27 mouse cellular contexts compared by ENCODE assay signal in the genomic region with DNA sequence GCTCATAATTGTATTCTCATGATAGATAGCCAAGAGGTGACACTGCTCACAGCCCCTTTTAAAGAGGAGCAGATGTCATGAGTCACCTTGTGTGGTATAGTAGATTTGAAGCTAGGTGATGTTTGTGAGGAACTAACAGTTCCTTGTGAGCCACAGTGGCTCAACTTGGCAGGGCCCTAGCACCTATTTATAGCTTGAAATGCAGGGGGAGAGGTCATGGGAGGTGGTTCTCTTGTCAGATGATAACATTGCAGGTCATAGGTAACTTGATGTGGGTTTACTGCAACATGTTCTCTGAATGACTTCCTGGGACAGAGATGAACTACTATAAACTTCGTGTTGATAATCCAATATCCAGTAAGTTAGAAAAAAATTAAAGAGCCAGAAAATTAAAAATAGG. TPM values are rescaled to one million over a fixed set of nuclear protein-coding genes. Genes with fewer than 3 reads are reported as not detected.
DNase-seq lines count a peak whose midpoint lies in the region; ATAC-seq and TF ChIP-seq lines count a peak whose summit lies in the region.
"Had no signal": no experiment of that assay in that cellular context is flagged by ENCODE, and none has a peak within 500 bp of the region (broad histone marks: within the 10 kb centered on the region; RNA-seq: fewer than 3 reads in every experiment).

No protein-coding gene starts in this region.

- no peak for TF ChIP-seq CTCF in kidney, adult 2 months (conservative IDR thresholded peaks at IDR 0.05; ENCODE audit: insufficient read depth, insufficient read length, low read depth, low read length)

- intact Hi-C loops in heart, postnatal 10 days (cut with DNase I): loop anchor here (10.0 kb wide), 1 partner anchor 201 kb away; no protein-coding TSS in a partner anchor
- intact Hi-C loops in left cerebral cortex, postnatal 25 days (cut with DNase I): no loop called here

- DNase-seq in heart, adult 18-20 months: peak; percentile 68 to 82
- DNase-seq in adipocyte (ENCODE audit: low spot score): peak; percentile 23
- DNase-seq in heart, postnatal 10 days: peak; percentile 66 to 70
- DNase-seq in kidney, adult 2 months: no peak
- no peak for DNase-seq in cerebellum, adult 11-12 months
- DNase-seq in left cerebral cortex, postnatal 25 days (ENCODE audit: low spot score in 2 of 2): no peak
- DNase-seq: cerebellum, adult 18-20 months; cerebellum, postnatal 14 days; kidney, adult 9 months; kidney, postnatal 14 days; lung, postnatal 4 days; thymus, postnatal 25 days had no signal

- H3K4me2 ChIP-seq in heart, embryonic 12.5 days: no peak overlapping the region
- H3K4me2 ChIP-seq: embryonic facial prominence, embryonic 13.5 days; forebrain, embryonic 12.5 days; hindbrain, embryonic 15.5 days; intestine, embryonic 15.5 days; limb, embryonic 12.5 days; lung, embryonic 15.5 days; neural tube, embryonic 13.5 days had no signal

- H3K27me3 ChIP-seq in heart, embryonic 12.5 days (replicated peaks): no peaks in the 10 kb centered on the region
- H3K27me3 ChIP-seq in kidney, adult 2 months (replicated peaks; ENCODE audit: control insufficient read depth, insufficient read depth, low read length): no peaks in the 10 kb centered on the region
- H3K27me3 ChIP-seq: embryonic facial prominence, embryonic 13.5 days; forebrain, embryonic 12.5 days; hindbrain, embryonic 15.5 days; intestine, embryonic 15.5 days; limb, embryonic 12.5 days; lung, embryonic 15.5 days; neural tube, embryonic 13.5 days had no signal

- no peak for TF ChIP-seq POLR2A in kidney, adult 2 months (IDR thresholded peaks at IDR 0.05; ENCODE audit: low read depth, low read length)

- no peak overlapping the region for H3K27ac ChIP-seq in heart, embryonic 12.5 days (ENCODE audit: poor library complexity, severe bottlenecking)
- H3K27ac ChIP-seq in brown adipose tissue, adult 24 weeks (replicated peaks; ENCODE audit: low read depth, low read length): 0 out of 2 replicates have a peak overlapping the region, but pooled peaks have one; percentile 78
- H3K27ac ChIP-seq in kidney, adult 2 months (ENCODE audit: insufficient read depth, low read depth, low read length): no peak overlapping the region
- H3K27ac ChIP-seq: embryonic facial prominence, embryonic 13.5 days; forebrain, embryonic 12.5 days; hindbrain, embryonic 15.5 days; intestine, embryonic 15.5 days; layer of hippocampus, adult 2 months; limb, embryonic 12.5 days; liver, embryonic 14.5 days; lung, embryonic 15.5 days; neural tube, embryonic 13.5 days had no signal

- ATAC-seq in heart, embryonic 12.5 days (ENCODE audit: insufficient number of reproducible peaks, low FRiP score): no peak
- ATAC-seq: intestine, embryonic 15.5 days; midbrain, embryonic 16.5 days had no signal

- 72% methylated on average over 1 of the region's 1 CpGs for WGBS in heart, embryonic 12.5 days
- 95% methylated on average over 1 of the region's 1 CpGs for WGBS in kidney, adult 2 months

- H3K36me3 ChIP-seq in heart, embryonic 12.5 days: no peaks in the 10 kb centered on the region
- no peaks in the 10 kb centered on the region for H3K36me3 ChIP-seq in kidney, adult 2 months (ENCODE audit: control insufficient read depth, insufficient read depth, low read length)
- H3K36me3 ChIP-seq: embryonic facial prominence, embryonic 13.5 days; forebrain, embryonic 12.5 days; hindbrain, embryonic 15.5 days; intestine, embryonic 15.5 days; limb, embryonic 12.5 days; lung, embryonic 15.5 days; neural tube, embryonic 13.5 days had no signal

- H3K9me3 ChIP-seq in heart, embryonic 12.5 days (replicated peaks): no peaks in the 10 kb centered on the region
- H3K9me3 ChIP-seq: embryonic facial prominence, embryonic 13.5 days; forebrain, embryonic 12.5 days; hindbrain, embryonic 15.5 days; intestine, embryonic 15.5 days; limb, embryonic 12.5 days; lung, embryonic 15.5 days; neural tube, embryonic 13.5 days had no signal

- H3K4me3 ChIP-seq in heart, embryonic 12.5 days: no peak overlapping the region
- H3K4me3 ChIP-seq in brown adipose tissue, adult 24 weeks (ENCODE audit: insufficient read depth, low read depth, low read length): no peak overlapping the region
- no peak overlapping the region for H3K4me3 ChIP-seq in kidney, adult 2 months (ENCODE audit: insufficient read depth, low read depth, low read length)
- H3K4me3 ChIP-seq: embryonic facial prominence, embryonic 13.5 days; erythroblast, embryonic 14.5 days; forebrain, embryonic 12.5 days; hindbrain, embryonic 15.5 days; intestine, embryonic 15.5 days; layer of hippocampus, adult 2 months; limb, embryonic 12.5 days; lung, embryonic 15.5 days; myocyte; neural tube, embryonic 13.5 days had no signal

- peaks cover 4% of the 10 kb centered on the region for H3K4me1 ChIP-seq in heart, embryonic 12.5 days (replicated peaks)
- H3K4me1 ChIP-seq in brown adipose tissue, adult 24 weeks (ENCODE audit: control insufficient read depth, insufficient read depth, insufficient read length, low read length): peaks cover 8% of the 10 kb centered on the region
- H3K4me1 ChIP-seq in kidney, adult 2 months (ENCODE audit: control insufficient read depth, insufficient read depth, low read length): no peaks in the 10 kb centered on the region; the same call in 1 of the 2 replicates
- H3K4me1 ChIP-seq: embryonic facial prominence, embryonic 13.5 days; forebrain, embryonic 12.5 days; hindbrain, embryonic 15.5 days; intestine, embryonic 15.5 days; limb, embryonic 12.5 days had no signal

- H3K9ac ChIP-seq in heart, embryonic 12.5 days: no peak overlapping the region
- H3K9ac ChIP-seq: embryonic facial prominence, embryonic 13.5 days; forebrain, embryonic 12.5 days; hindbrain, embryonic 15.5 days; intestine, embryonic 15.5 days; limb, embryonic 12.5 days; liver, embryonic 14.5 days; lung, embryonic 15.5 days; neural tube, embryonic 13.5 days had no signal

RNA-seq across cellular contexts. Expression of gene Vldlr, which starts 40.7 kb away (rescaled TPM):
- total RNA-seq in heart, adult 18-20 months (2021): 100 to 1,000 TPM; 240 to 245 TPM
- polyA plus RNA-seq in heart, embryonic 12.5 days (2016; fragmentation: Nextera tagmentation; extraction: Ambion mirVana): 21.9 and 23.7 TPM in 2 replicates
- 60.6 and 66.9 TPM in 2 replicates for polyA plus RNA-seq in brown adipose tissue, adult 24 weeks (2012; ENCODE audit: insufficient read depth, insufficient read length, missing spikeins)
- total RNA-seq in heart, postnatal 10 days (2021): 100 to 1,000 TPM; 160 to 178 TPM
- polyA plus RNA-seq in kidney, adult 2 months (2012; rRNA removed): 31.2 and 43.6 TPM in 2 replicates
- 10 to 100 TPM; 61.8 to 63.1 TPM for total RNA-seq in left cerebral cortex, postnatal 25 days (2021)
- total RNA-seq: MEL had no signal
- polyA plus RNA-seq: erythroblast, embryonic 14.5 days had no signal

Comparison
In these comparisons a context has a peak if more than half of its experiments do, and no peak if none do; other contexts are left out.
1. DNase-seq: peak in heart, adult 18-20 months (2 of 2), adipocyte (single experiment) and heart, postnatal 10 days (2 of 2); none in kidney, adult 2 months (single experiment), cerebellum, adult 11-12 months (single experiment) and left cerebral cortex, postnatal 25 days (0 of 2).